Mouse (Mus musculus) kidney, embryonic 14.5 days (tissue): Measurements from ENCODE around the gene Ano10. TPM values are rescaled to one million over a fixed set of nuclear protein-coding genes. Genes with fewer than 3 reads are reported as not detected.

Experiments
- ATAC-seq: fragments of 200-750 bp; cut with Nextera tagmentation; 2 replicates; pipeline ENCODE4 v1.8.0; 2017; ENCODE audit warnings: moderate number of reproducible peaks, mild to moderate bottlenecking, moderate TSS enrichment, moderate library complexity; ENCODE audit not compliant: low FRiP score, low TSS enrichment
- H3K27ac ChIP-seq: fragments of 300-500 bp; sonication (generic); 2 replicates; pipeline ENCODE4 v1.5.1; 2014; ENCODE audit warnings: low read depth, mild to moderate bottlenecking, low read length, moderate library complexity, mixed read lengths
- H3K27me3 ChIP-seq: fragments of 300-500 bp; sonication (generic); 2 replicates; pipeline ENCODE4 v1.6.1; 2014; ENCODE audit warnings: mild to moderate bottlenecking, low read length; ENCODE audit not compliant: control insufficient read depth, insufficient read depth
- H3K36me3 ChIP-seq: fragments of 300-500 bp; sonication (generic); 2 replicates; pipeline ENCODE4 v1.6.1; 2014; ENCODE audit warnings: low read length, mixed read lengths; ENCODE audit not compliant: control insufficient read depth, insufficient read depth
- H3K4me1 ChIP-seq: fragments of 300-500 bp; sonication (generic); 2 replicates; pipeline ENCODE4 v1.6.1; 2014; ENCODE audit warnings: low read length, mixed read lengths; ENCODE audit not compliant: control insufficient read depth, insufficient read depth
- H3K4me2 ChIP-seq: fragments of 300-500 bp; sonication (generic); replicated peaks from 2 replicates; pipeline ENCODE4 v1.6.1; 2014; ENCODE audit warnings: low read depth, mild to moderate bottlenecking, low read length
- H3K4me3 ChIP-seq: fragments of 300-500 bp; sonication (generic); 2 replicates; pipeline ENCODE4 v1.5.1; 2014; ENCODE audit warnings: mild to moderate bottlenecking, low read length
- H3K9ac ChIP-seq: fragments of 300-500 bp; sonication (generic); 2 replicates; pipeline ENCODE4 v1.6.1; 2014; ENCODE audit warnings: low read depth, mild to moderate bottlenecking, low read length, moderate library complexity
- H3K9me3 ChIP-seq: fragments of 300-500 bp; sonication (generic); 2 replicates; pipeline ENCODE4 v1.6.1; 2016; ENCODE audit warnings: low read length; ENCODE audit not compliant: control insufficient read depth
- WGBS: fragments of 180-500 bp; shearing (Covaris S2); extraction: QIAGEN DNeasy Blood & Tissue Kit; methylation state at CpG from one replicate; pipeline ENCODE4 v1.1.7; 2014; 5-methylcytosine and 5-hydroxymethylcytosine counted together
- polyA plus RNA-seq: library from polyadenylated mRNA; unstranded; fragments of >200 nt; fragmentation: Nextera tagmentation; extraction: Ambion mirVana; gene quantifications from 2 replicates; pipeline ENCODE4 v1.2.1, GENCODE M21; 2014

Gene Ano10
- polyA plus RNA-seq, 1 experiment from 2014 or later: 37.0 TPM

DNA sequence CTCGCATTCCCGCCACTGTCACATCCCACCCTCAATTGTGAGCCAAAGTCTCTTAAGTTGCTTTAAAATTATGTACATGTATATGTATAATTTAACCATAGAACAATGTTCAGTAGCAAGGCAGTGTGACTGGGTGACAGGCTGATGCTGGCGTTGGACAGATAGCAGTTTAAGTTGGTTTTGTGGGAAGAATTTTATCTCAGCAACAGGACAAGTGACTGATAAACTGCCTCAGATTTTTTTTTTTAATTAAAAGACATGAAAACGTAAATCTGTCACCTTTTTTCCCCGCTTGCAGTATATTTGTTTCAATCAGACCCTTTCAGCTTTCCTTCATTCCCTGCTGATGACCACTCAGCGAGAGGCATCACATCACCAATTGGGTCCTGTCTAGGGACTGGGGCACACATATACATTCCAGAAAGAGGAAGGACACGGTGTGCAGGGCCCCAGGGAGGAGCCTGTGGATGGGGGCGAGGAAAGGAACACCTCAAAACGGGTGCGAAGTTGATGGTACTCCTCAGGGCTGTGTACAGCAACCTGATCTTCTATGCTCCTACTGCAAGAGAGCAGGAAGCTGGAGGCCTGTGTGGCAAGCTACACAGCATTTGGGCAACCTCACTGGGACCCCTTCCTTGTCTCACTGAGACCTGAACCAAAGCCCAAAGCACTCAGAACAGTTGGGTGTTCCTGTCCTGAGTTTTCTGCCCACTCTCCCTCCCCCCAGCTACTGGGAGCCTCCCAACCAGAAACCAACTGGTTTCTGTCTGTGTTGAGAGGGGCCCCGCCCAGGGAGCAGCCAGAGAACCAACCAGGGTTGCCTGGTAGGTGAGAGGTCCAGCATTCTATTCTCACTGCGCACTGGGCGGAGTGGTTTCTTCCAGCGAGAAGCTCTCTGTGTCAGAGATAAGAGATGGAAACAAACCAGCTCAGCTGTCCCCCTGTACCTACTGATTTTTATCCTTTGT is 15.1 kb upstream of the Ano10 start:
- ATAC-seq: no peak
- Histone ChIP-seq H3K4me3 (no peak overlapping the region), H3K27me3 (no peaks in the 10 kb centered on the region), H3K9ac (peak overlapping the region; percentile 9; the same call in 1 of the 2 replicates), H3K9me3 (no peaks in the 10 kb centered on the region), H3K36me3 (no peaks in the 10 kb centered on the region), H3K4me2 (no peak overlapping the region), H3K27ac (no peak overlapping the region), H3K4me1 (no peaks in the 10 kb centered on the region)
- 53% methylated on average over 14 of the region's 14 CpGs for WGBS

- Histone ChIP-seq H3K27me3 (no peaks in the 10 kb centered on the region), H3K36me3 (no peaks in the 10 kb centered on the region), H3K27ac (no peak overlapping the region), H3K9me3 (no peaks in the 10 kb centered on the region), H3K4me2 (no peak overlapping the region), H3K9ac (no peak overlapping the region), H3K4me3 (no peak overlapping the region), H3K4me1 (no peaks in the 10 kb centered on the region)
- ATAC-seq: no peak
- 86% methylated on average over 3 of the region's 3 CpGs for WGBS
Observed at GRCm38 (mm10) chr9:122305302-122305701, 11.1 kb upstream of the Ano10 start.

- Histone ChIP-seq H3K4me2 (no peak overlapping the region), H3K27me3 (no peaks in the 10 kb centered on the region), H3K9ac (no peak overlapping the region), H3K4me1 (peaks cover 5% of the 10 kb centered on the region; the same call in 1 of the 2 replicates), H3K9me3 (no peaks in the 10 kb centered on the region), H3K36me3 (no peaks in the 10 kb centered on the region), H3K4me3 (no peak overlapping the region), H3K27ac (no peak overlapping the region)
- WGBS: 92% methylated on average over 5 of the region's 5 CpGs
- no peak for ATAC-seq
Observed at GRCm38 (mm10) chr9:122296169-122296568, 1.9 kb upstream of the Ano10 start.

DNA sequence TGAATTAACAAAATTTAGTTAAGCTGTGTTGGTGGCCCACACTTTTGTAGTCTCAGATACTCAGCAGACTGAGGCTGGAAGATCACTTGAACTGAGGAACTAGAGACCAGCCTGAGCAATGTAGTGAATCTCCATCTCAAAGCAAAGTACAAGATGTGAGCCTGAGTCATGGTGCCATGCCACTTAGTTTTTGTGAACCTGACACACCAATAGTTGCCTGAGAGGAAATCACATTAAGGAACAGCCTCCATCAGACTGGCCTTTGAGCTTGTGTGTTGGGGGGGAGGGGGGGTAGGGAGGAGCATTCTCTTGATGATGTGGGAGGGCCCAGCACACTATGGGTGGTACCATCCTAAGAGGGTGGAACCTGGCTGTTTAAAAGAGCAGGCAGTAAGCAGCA is 1.2 kb upstream of the Ano10 start:
- Histone ChIP-seq H3K4me1 (peaks cover 5% of the 10 kb centered on the region; the same call in 1 of the 2 replicates), H3K4me2 (no peak overlapping the region), H3K9ac (no peak overlapping the region), H3K27me3 (no peaks in the 10 kb centered on the region), H3K4me3 (no peak overlapping the region), H3K27ac (no peak overlapping the region), H3K9me3 (no peaks in the 10 kb centered on the region), H3K36me3 (no peaks in the 10 kb centered on the region)
- no peak for ATAC-seq

DNA sequence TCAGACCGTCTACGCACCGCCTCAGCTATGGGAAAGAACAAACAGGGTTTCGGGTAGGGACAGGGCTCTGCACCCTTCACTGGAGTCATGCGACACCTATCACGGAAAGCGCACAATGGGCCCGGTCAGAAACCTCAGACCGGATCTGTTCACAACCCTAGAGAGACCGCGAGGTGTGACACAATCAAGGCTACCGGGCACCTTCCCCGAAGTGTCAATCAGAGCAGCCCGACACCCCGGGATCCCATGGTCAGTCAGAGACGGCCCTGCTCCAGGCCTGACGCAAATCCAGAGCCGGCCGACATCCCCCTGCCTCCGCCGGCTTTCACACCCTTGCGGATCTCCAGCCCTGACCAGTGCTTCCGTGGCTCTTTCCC is 370 bp downstream of the Ano10 start:
- under 1% methylated on average over 23 of the region's 23 CpGs for WGBS
- H3K9ac ChIP-seq: peak overlapping the region; percentile 77
- peaks cover 5% of the 10 kb centered on the region; the same call in 1 of the 2 replicates for H3K4me1 ChIP-seq
- peak overlapping the region; percentile 33; the same call in 1 of the 2 replicates for H3K27ac ChIP-seq
- H3K36me3 ChIP-seq: no peaks in the 10 kb centered on the region
- no peaks in the 10 kb centered on the region for H3K27me3 ChIP-seq
- peak overlapping the region; percentile 74 for H3K4me2 ChIP-seq
- H3K4me3 ChIP-seq: peak overlapping the region; percentile 66
- peak; percentile 84 for ATAC-seq
- no peaks in the 10 kb centered on the region for H3K9me3 ChIP-seq

DNA sequence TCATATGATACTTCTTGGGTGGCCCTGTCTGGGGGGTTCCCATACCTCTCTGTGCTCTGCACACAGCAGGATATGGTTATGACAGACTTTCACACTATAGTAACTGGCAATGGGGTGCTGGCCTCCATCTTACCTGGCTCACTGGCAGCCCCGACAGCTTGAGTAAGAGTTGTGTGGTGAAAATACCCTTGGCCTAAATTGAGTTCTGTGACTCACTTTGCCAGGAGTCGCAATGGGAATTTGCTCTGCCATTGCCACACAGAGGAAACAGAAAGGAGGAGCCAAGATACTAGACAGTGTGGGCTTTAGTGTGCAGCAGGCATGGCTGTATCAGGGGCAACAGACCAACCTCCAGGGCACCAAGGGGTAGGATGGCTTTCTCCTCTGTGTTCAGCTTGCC is 4.0 kb downstream of the Ano10 start:
- no peak overlapping the region for H3K27ac ChIP-seq
- H3K36me3 ChIP-seq: no peaks in the 10 kb centered on the region
- ATAC-seq: no peak
- H3K27me3 ChIP-seq: no peaks in the 10 kb centered on the region
- peaks cover 11% of the 10 kb centered on the region; the same call in 1 of the 2 replicates for H3K4me1 ChIP-seq
- no peaks in the 10 kb centered on the region for H3K9me3 ChIP-seq
- WGBS: 99% methylated on average over 2 of the region's 2 CpGs
- no peak overlapping the region for H3K9ac ChIP-seq
- H3K4me2 ChIP-seq: no peak overlapping the region
- H3K4me3 ChIP-seq: no peak overlapping the region

- H3K27ac ChIP-seq: no peak overlapping the region
- H3K4me3 ChIP-seq: no peak overlapping the region
- H3K27me3 ChIP-seq: no peaks in the 10 kb centered on the region
- peaks cover 14% of the 10 kb centered on the region; the same call in 1 of the 2 replicates for H3K4me1 ChIP-seq
- WGBS: 35% methylated on average over 3 of the region's 3 CpGs
- no peaks in the 10 kb centered on the region for H3K36me3 ChIP-seq
- no peaks in the 10 kb centered on the region for H3K9me3 ChIP-seq
- H3K9ac ChIP-seq: no peak overlapping the region
- no peak for ATAC-seq
- H3K4me2 ChIP-seq: no peak overlapping the region
Observed at GRCm38 (mm10) chr9:122288416-122288815, 5.8 kb downstream of the Ano10 start.

DNA sequence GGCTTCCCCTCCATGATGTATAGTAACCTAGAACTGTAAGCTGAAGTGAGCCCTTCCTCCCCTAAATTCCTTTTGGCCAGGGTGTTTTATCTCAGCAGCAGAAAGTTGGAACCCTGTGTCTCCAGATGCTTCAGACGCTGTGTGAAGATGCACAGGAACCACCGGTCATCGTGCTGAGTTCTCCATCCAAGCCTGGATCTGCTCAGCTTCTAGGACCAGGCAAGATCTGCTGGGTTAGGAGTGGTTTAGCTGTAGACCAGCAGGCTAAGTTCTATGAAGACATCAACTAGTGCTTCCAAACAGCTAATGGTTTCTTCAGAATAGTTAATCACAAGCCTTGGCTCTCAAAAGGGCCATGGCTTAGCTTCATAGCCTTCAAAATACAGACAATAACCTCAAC is 6.7 kb downstream of the Ano10 start:
- Histone ChIP-seq H3K9ac (no peak overlapping the region), H3K9me3 (no peaks in the 10 kb centered on the region), H3K27me3 (no peaks in the 10 kb centered on the region), H3K27ac (no peak overlapping the region), H3K4me2 (no peak overlapping the region), H3K4me1 (0 out of 2 replicates have a peak, but pooled peaks cover 9% of the 10 kb centered on the region), H3K4me3 (no peak overlapping the region), H3K36me3 (no peaks in the 10 kb centered on the region)
- 91% methylated on average over 3 of the region's 3 CpGs for WGBS
- no peak for ATAC-seq

GRCm38 (mm10) chr9:122285833-122286310 is 8.4 kb downstream of the Ano10 start:
- WGBS: 42% methylated on average over 4 of the region's 4 CpGs
- Histone ChIP-seq H3K4me2 (peak overlapping the region; percentile 8; the same call in 1 of the 2 replicates), H3K36me3 (no peaks in the 10 kb centered on the region), H3K4me3 (no peak overlapping the region), H3K27ac (0 out of 2 replicates have a peak overlapping the region, but pooled peaks have one; percentile 2), H3K9me3 (no peaks in the 10 kb centered on the region), H3K4me1 (0 out of 2 replicates have a peak, but pooled peaks cover 9% of the 10 kb centered on the region), H3K9ac (no peak overlapping the region), H3K27me3 (no peaks in the 10 kb centered on the region)
- no peak for ATAC-seq
